Mouse (Mus musculus) cerebellum, adult 2 months (tissue): ENCODE data around the gene Zc3h14.

Source experiments
- CTCF ChIP-seq: fragments of 200-500 bp; IDR thresholded peaks from 2 replicates; pipeline ENCODE4 v1.5.1; 2011; ENCODE audit warnings: low read depth, mild to moderate bottlenecking, control low read depth, low read length, moderate library complexity, borderline replicate concordance; ENCODE audit not compliant: insufficient read depth
- POLR2A ChIP-seq: fragments of 200-500 bp; IDR thresholded peaks from 2 replicates; pipeline ENCODE4 v1.6.1; 2011; ENCODE audit warnings: low read length, control low read depth, borderline replicate concordance; ENCODE audit not compliant: insufficient read depth

GRCm38 (mm10) chr12:98777509-98777908, 30.7 kb downstream of the Zc3h14 start:
- TF ChIP-seq POLR2A (no peak), CTCF (no peak)
